Mouse (Mus musculus) kidney, adult 8-10 months (tissue): ENCODE data around the gene Ltbp2.

Experiments used
- DNase-seq, 2 experiments: peaks; one replicate each; pipeline ENCODE4 v3.0.0; 2022

Ltbp2 gene

GRCm38 (mm10) chr12:84752131-84752977 is 124.0 kb downstream of the Ltbp2 start:
- DNase-seq = no peak

- peak; percentile 36 to 42 for DNase-seq
Measured at GRCm38 (mm10) chr12:84750661-84751060, 125.7 kb downstream of the Ltbp2 start.

- DNase-seq = no peak
Measured at GRCm38 (mm10) chr12:84748134-84748533, 128.2 kb downstream of the Ltbp2 start.

- DNase-seq = no peak
Measured at GRCm38 (mm10) chr12:84745700-84746099, 130.6 kb downstream of the Ltbp2 start.

- DNase-seq = no peak
Measured at GRCm38 (mm10) chr12:84743496-84743895, 132.8 kb downstream of the Ltbp2 start.

- DNase-seq = no peak
Measured at GRCm38 (mm10) chr12:84733366-84733765, 143.0 kb downstream of the Ltbp2 start.
